Comparison of ENCODE assay signal across 30 mouse cellular contexts in genomic region chrX:169554359-169554758, GRCm38 (mm10).
DNase-seq lines count a peak whose midpoint lies in the region; ATAC-seq and TF ChIP-seq lines count a peak whose summit lies in the region.
"Had no signal": no experiment of that assay in that cellular context is flagged by ENCODE, and none has a peak within 500 bp of the region (broad histone marks: within the 10 kb centered on the region; RNA-seq: fewer than 3 reads in every experiment).

No protein-coding gene starts in this region.

- no peak for TF ChIP-seq CTCF in hindbrain, postnatal 0 days (IDR thresholded peaks at IDR 0.05; ENCODE audit: low read depth)
- no peak for TF ChIP-seq CTCF in lung, embryonic 14.5 days (IDR thresholded peaks at IDR 0.05; ENCODE audit: low read depth)

- H3K4me1 ChIP-seq in hindbrain, postnatal 0 days (ENCODE audit: insufficient read depth, low read length): no peaks in the 10 kb centered on the region
- no peaks in the 10 kb centered on the region for H3K4me1 ChIP-seq in hindbrain, embryonic 11.5 days (replicated peaks; ENCODE audit: control insufficient read depth, insufficient read depth, low read length)
- H3K4me1 ChIP-seq in lung, embryonic 14.5 days (ENCODE audit: insufficient read depth): no peaks in the 10 kb centered on the region
- H3K4me1 ChIP-seq in heart, embryonic 12.5 days (replicated peaks): no peaks in the 10 kb centered on the region
- H3K4me1 ChIP-seq: embryonic facial prominence, embryonic 13.5 days; heart, embryonic 13.5 days; hindbrain, embryonic 15.5 days; liver, embryonic 12.5 days; midbrain, embryonic 15.5 days had no signal

- no peak overlapping the region for H3K4me2 ChIP-seq in hindbrain, postnatal 0 days (ENCODE audit: low read depth, low read length)
- no peak overlapping the region for H3K4me2 ChIP-seq in hindbrain, embryonic 11.5 days (replicated peaks; ENCODE audit: low read depth, low read length)
- no peak overlapping the region for H3K4me2 ChIP-seq in lung, embryonic 14.5 days
- H3K4me2 ChIP-seq in heart, embryonic 12.5 days: no peak overlapping the region
- H3K4me2 ChIP-seq: embryonic facial prominence, embryonic 13.5 days; heart, embryonic 13.5 days; hindbrain, embryonic 15.5 days; liver, embryonic 12.5 days; midbrain, embryonic 15.5 days had no signal

- DNase-seq in adrenal gland, adult 2 months: peak; percentile 6
- no peak for DNase-seq in adrenal gland, postnatal 25 days
- DNase-seq in hindbrain, postnatal 0 days (ENCODE audit: low spot score): peak; percentile 1
- DNase-seq in hindbrain, embryonic 11.5 days (ENCODE audit: low spot score): no peak
- peak; percentile 81 for DNase-seq in lung, embryonic 14.5 days
- no peak for DNase-seq in lung, postnatal 14 days
- peak; percentile 17 for DNase-seq in 3T3-L1 (ENCODE audit: low read depth, low spot score)
- DNase-seq: cerebellum, adult 11 months; cerebellum, adult 9-10 months; embryo, embryonic 11 days; gastrocnemius, adult 2 months; gastrocnemius, postnatal 36 days; heart, adult 2 months; heart, postnatal 10 days; kidney, adult 18-20 months; layer of hippocampus, postnatal 36 days; left cerebral cortex, postnatal 4 days; liver, postnatal 0 days; spleen, adult 18-20 months; thymus, postnatal 14 days had no signal

- H3K9ac ChIP-seq in hindbrain, postnatal 0 days (replicated peaks; ENCODE audit: low read length): no peak overlapping the region
- no peak overlapping the region for H3K9ac ChIP-seq in hindbrain, embryonic 11.5 days (ENCODE audit: low read depth, low read length)
- H3K9ac ChIP-seq in lung, embryonic 14.5 days: no peak overlapping the region
- no peak overlapping the region for H3K9ac ChIP-seq in heart, embryonic 12.5 days
- H3K9ac ChIP-seq: embryonic facial prominence, embryonic 13.5 days; heart, embryonic 13.5 days; hindbrain, embryonic 15.5 days; liver, embryonic 12.5 days; liver, postnatal 0 days; midbrain, embryonic 15.5 days had no signal

- no peaks in the 10 kb centered on the region for H3K9me3 ChIP-seq in hindbrain, postnatal 0 days (ENCODE audit: low read length)
- H3K9me3 ChIP-seq in hindbrain, embryonic 11.5 days (ENCODE audit: control insufficient read depth, low read length): no peaks in the 10 kb centered on the region
- H3K9me3 ChIP-seq in lung, embryonic 14.5 days (ENCODE audit: low read depth, low read length): no peaks in the 10 kb centered on the region
- no peaks in the 10 kb centered on the region; the same call in 1 of the 2 replicates for H3K9me3 ChIP-seq in heart, embryonic 12.5 days (replicated peaks)
- H3K9me3 ChIP-seq: embryonic facial prominence, embryonic 13.5 days; G1E; heart, embryonic 13.5 days; hindbrain, embryonic 15.5 days; liver, embryonic 12.5 days; midbrain, embryonic 15.5 days had no signal

- ATAC-seq in hindbrain, postnatal 0 days: no peak
- no peak for ATAC-seq in hindbrain, embryonic 11.5 days (ENCODE audit: low FRiP score)
- ATAC-seq in lung, embryonic 14.5 days (ENCODE audit: insufficient read depth): peak; percentile 60
- no peak for ATAC-seq in heart, embryonic 12.5 days (ENCODE audit: insufficient number of reproducible peaks, low FRiP score)
- ATAC-seq: forebrain, embryonic 16.5 days; liver, embryonic 12.5 days; liver, postnatal 0 days; midbrain, embryonic 15.5 days; Patski had no signal

- no peaks in the 10 kb centered on the region for H3K36me3 ChIP-seq in hindbrain, postnatal 0 days (ENCODE audit: insufficient read depth, low read length)
- H3K36me3 ChIP-seq in hindbrain, embryonic 11.5 days (ENCODE audit: control insufficient read depth, insufficient read depth, low read length): no peaks in the 10 kb centered on the region
- H3K36me3 ChIP-seq in lung, embryonic 14.5 days (ENCODE audit: insufficient read depth): no peaks in the 10 kb centered on the region
- H3K36me3 ChIP-seq in heart, embryonic 12.5 days: no peaks in the 10 kb centered on the region
- H3K36me3 ChIP-seq: embryonic facial prominence, embryonic 13.5 days; G1E; heart, embryonic 13.5 days; hindbrain, embryonic 15.5 days; liver, embryonic 12.5 days; midbrain, embryonic 15.5 days had no signal

- H3K27me3 ChIP-seq in hindbrain, postnatal 0 days (ENCODE audit: insufficient read depth, low read length): no peaks in the 10 kb centered on the region; the same call in 1 of the 2 replicates
- no peaks in the 10 kb centered on the region for H3K27me3 ChIP-seq in hindbrain, embryonic 11.5 days (ENCODE audit: control insufficient read depth, insufficient read depth, low read length)
- H3K27me3 ChIP-seq in lung, embryonic 14.5 days (ENCODE audit: insufficient read depth, low read length): no peaks in the 10 kb centered on the region
- H3K27me3 ChIP-seq in heart, embryonic 12.5 days (replicated peaks): no peaks in the 10 kb centered on the region
- H3K27me3 ChIP-seq: heart, embryonic 13.5 days; liver, embryonic 12.5 days; midbrain, embryonic 15.5 days; Patski had no signal

- 36% methylated on average over 1 of the region's 1 CpGs for WGBS in hindbrain, postnatal 0 days
- 76% methylated on average over 1 of the region's 1 CpGs for WGBS in hindbrain, embryonic 11.5 days
- 26% methylated on average over 1 of the region's 1 CpGs for whole genome bisulfite sequencing in lung, embryonic 14.5 days
- 56% methylated on average over 1 of the region's 1 CpGs for WGBS in heart, embryonic 12.5 days

- no peak overlapping the region for H3K27ac ChIP-seq in hindbrain, postnatal 0 days
- no peak overlapping the region for H3K27ac ChIP-seq in hindbrain, embryonic 11.5 days (ENCODE audit: low read depth, low read length)
- H3K27ac ChIP-seq in lung, embryonic 14.5 days (ENCODE audit: low read depth): no peak overlapping the region
- no peak overlapping the region for H3K27ac ChIP-seq in heart, embryonic 12.5 days (ENCODE audit: poor library complexity, severe bottlenecking)
- H3K27ac ChIP-seq: embryonic facial prominence, embryonic 13.5 days; gastrocnemius, adult 2 months; heart, adult 2 months; heart, embryonic 13.5 days; hindbrain, embryonic 15.5 days; liver, embryonic 12.5 days; midbrain, embryonic 15.5 days had no signal

- no peak overlapping the region for H3K4me3 ChIP-seq in hindbrain, postnatal 0 days (ENCODE audit: low read length)
- H3K4me3 ChIP-seq in hindbrain, embryonic 11.5 days (ENCODE audit: low read depth, low read length): no peak overlapping the region
- no peak overlapping the region for H3K4me3 ChIP-seq in lung, embryonic 14.5 days (ENCODE audit: low read depth, low read length)
- no peak overlapping the region for H3K4me3 ChIP-seq in heart, embryonic 12.5 days
- H3K4me3 ChIP-seq: embryonic facial prominence, embryonic 13.5 days; erythroblast, embryonic 14.5 days; gastrocnemius, adult 2 months; heart, adult 2 months; heart, embryonic 13.5 days; hindbrain, embryonic 15.5 days; liver, embryonic 12.5 days; midbrain, embryonic 15.5 days had no signal

Comparison
In these comparisons a context has a peak if more than half of its experiments do, and no peak if none do; other contexts are left out.
1. DNase-seq: peak in adrenal gland, adult 2 months (single experiment), hindbrain, postnatal 0 days (single experiment), lung, embryonic 14.5 days (single experiment) and 3T3-L1 (single experiment); none in adrenal gland, postnatal 25 days (single experiment), hindbrain, embryonic 11.5 days (single experiment) and lung, postnatal 14 days (single experiment).